Mouse (Mus musculus): ENCODE measurements at regions not wholly inside any gene's neighbourhood (a gene's known extent, or its start where the extent isn't known, plus 50 kb on each side); places are given as distances from the start of the nearest gene placed in this dataset.

DNA sequence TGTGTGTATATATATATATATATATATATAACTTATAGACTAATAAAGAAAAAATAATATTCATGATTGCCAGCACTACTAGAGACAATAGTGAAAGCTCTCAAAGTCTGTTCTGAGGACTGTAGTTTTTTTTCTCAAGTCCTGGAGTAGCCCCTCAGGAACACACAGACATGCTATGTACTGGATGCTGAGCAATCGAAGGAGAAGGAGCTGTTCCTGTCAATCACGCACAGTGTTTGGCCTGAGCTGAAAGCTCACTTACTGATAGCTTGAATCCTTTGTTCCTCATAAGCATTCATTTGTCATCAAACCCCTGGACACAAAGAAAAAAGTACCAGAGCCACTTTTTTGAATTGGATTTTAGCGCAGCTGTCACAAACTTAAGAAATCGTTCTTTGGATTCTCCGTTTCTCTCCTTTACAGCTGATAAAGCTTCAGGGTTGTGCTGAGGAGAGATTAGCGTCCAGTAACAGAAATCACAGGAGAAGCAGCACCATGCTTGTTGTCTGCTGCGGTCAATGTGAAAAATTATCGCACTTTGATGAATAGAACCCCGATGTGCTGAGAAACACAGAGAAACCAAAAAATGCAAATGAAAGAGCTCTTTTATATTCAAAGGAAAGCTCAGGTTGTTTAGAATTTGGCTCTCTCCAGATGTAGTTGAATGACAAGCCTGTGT lies 702.2 kb upstream of the Tyrp1 start:
- no peak for DNase-seq
- no peak for TF ChIP-seq CTCF (IDR thresholded peaks at IDR 0.05; ENCODE audit: borderline replicate concordance, insufficient read depth, low read depth, low read length)
- no peak for TF ChIP-seq POLR2A (IDR thresholded peaks at IDR 0.05; ENCODE audit: borderline replicate concordance, insufficient read depth, low read length)
- no peaks in the 10 kb centered on the region for H3K27me3 ChIP-seq (ENCODE audit: control insufficient read depth, insufficient read depth, low read length)
- 43% methylated on average over 9 of the region's 9 CpGs for WGBS
- no peaks in the 10 kb centered on the region for H3K4me1 ChIP-seq (ENCODE audit: control insufficient read depth, insufficient read depth, low read length)
- no peak overlapping the region for H3K27ac ChIP-seq (ENCODE audit: insufficient read depth, low read length)
- no peak overlapping the region for H3K4me3 ChIP-seq (replicated peaks; ENCODE audit: insufficient read depth, low read depth, low read length)

GRCm38 (mm10) chr4:80140261-80140660 lies 693.7 kb upstream of the Tyrp1 start:
- 30% methylated on average over 4 of the region's 4 CpGs for whole genome bisulfite sequencing
- no peak for TF ChIP-seq POLR2A (IDR thresholded peaks at IDR 0.05; ENCODE audit: borderline replicate concordance, insufficient read depth, low read length)
- no peak for TF ChIP-seq CTCF (IDR thresholded peaks at IDR 0.05; ENCODE audit: borderline replicate concordance, insufficient read depth, low read depth, low read length)
- H3K27me3 ChIP-seq (ENCODE audit: control insufficient read depth, insufficient read depth, low read length): no peaks in the 10 kb centered on the region
- H3K4me3 ChIP-seq (replicated peaks; ENCODE audit: insufficient read depth, low read depth, low read length): no peak overlapping the region
- H3K27ac ChIP-seq (ENCODE audit: insufficient read depth, low read length): no peak overlapping the region
- H3K4me1 ChIP-seq (ENCODE audit: control insufficient read depth, insufficient read depth, low read length): no peaks in the 10 kb centered on the region
- peak; percentile 15 to 65 for DNase-seq

DNA sequence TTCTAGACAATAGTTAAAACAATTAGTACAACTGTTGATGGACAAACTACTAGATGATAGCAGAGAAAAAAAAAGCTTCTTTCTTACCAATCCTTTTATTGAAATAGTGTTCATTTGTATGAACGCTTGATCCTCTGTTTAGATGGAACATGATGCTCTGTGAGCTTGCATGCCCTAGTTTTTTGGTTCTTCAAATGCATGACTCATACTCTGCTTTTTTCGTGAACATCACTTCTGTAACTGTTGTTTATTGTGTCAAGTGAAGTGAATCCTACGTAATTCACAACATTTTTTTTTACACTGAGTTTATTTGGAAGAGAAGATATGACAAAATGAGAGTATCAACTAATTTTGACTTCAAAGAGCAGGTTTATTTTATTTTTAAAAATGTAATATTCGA lies 674.1 kb upstream of the Tyrp1 start:
- Histone ChIP-seq H3K4me3 (replicated peaks; ENCODE audit: insufficient read depth, low read depth, low read length) (no peak overlapping the region), H3K27ac (ENCODE audit: insufficient read depth, low read length) (no peak overlapping the region), H3K27me3 (ENCODE audit: control insufficient read depth, insufficient read depth, low read length) (no peaks in the 10 kb centered on the region), H3K4me1 (ENCODE audit: control insufficient read depth, insufficient read depth, low read length) (no peaks in the 10 kb centered on the region)
- 82% methylated on average over 4 of the region's 4 CpGs for WGBS
- no peak for DNase-seq
- no peak for TF ChIP-seq CTCF (IDR thresholded peaks at IDR 0.05; ENCODE audit: borderline replicate concordance, insufficient read depth, low read depth, low read length)
- TF ChIP-seq POLR2A (IDR thresholded peaks at IDR 0.05; ENCODE audit: borderline replicate concordance, insufficient read depth, low read length): no peak

GRCm38 (mm10) chr4:80173229-80173628 lies 660.7 kb upstream of the Tyrp1 start:
- no peak overlapping the region for H3K27ac ChIP-seq (ENCODE audit: insufficient read depth, low read length)
- no peak for DNase-seq
- no peak for TF ChIP-seq POLR2A (IDR thresholded peaks at IDR 0.05; ENCODE audit: borderline replicate concordance, insufficient read depth, low read length)
- no peak for TF ChIP-seq CTCF (IDR thresholded peaks at IDR 0.05; ENCODE audit: borderline replicate concordance, insufficient read depth, low read depth, low read length)
- no peak overlapping the region for H3K4me3 ChIP-seq (replicated peaks; ENCODE audit: insufficient read depth, low read depth, low read length)
- H3K4me1 ChIP-seq (ENCODE audit: control insufficient read depth, insufficient read depth, low read length): no peaks in the 10 kb centered on the region
- H3K27me3 ChIP-seq (ENCODE audit: control insufficient read depth, insufficient read depth, low read length): no peaks in the 10 kb centered on the region
- 81% methylated on average over 6 of the region's 6 CpGs for WGBS

DNA sequence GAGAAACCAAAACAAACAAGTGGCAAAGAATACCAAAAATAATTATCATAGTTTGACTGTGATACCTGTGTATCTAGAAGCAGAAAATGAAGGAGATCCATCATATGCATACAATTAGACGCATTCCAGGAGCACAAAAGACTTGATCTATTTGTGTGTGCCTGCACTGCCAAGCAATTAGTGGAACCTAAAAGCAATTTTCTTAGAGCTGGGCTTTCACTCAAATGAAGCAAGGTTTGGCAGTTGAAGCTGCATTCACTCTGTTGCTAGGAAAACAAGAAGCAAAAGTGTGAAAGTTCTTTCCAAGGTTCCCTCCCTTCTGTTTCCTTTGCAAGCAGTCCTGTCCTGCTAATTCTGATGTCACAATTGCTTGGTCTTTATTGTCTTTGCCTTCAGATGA lies 631.7 kb upstream of the Tyrp1 start:
- TF ChIP-seq CTCF (IDR thresholded peaks at IDR 0.05; ENCODE audit: borderline replicate concordance, insufficient read depth, low read depth, low read length) (no peak), POLR2A (IDR thresholded peaks at IDR 0.05; ENCODE audit: borderline replicate concordance, insufficient read depth, low read length) (no peak)
- H3K27me3 ChIP-seq (ENCODE audit: control insufficient read depth, insufficient read depth, low read length): no peaks in the 10 kb centered on the region
- H3K27ac ChIP-seq (ENCODE audit: insufficient read depth, low read length): no peak overlapping the region
- no peak overlapping the region for H3K4me3 ChIP-seq (replicated peaks; ENCODE audit: insufficient read depth, low read depth, low read length)
- no peak for DNase-seq
- WGBS: 60% methylated on average over 1 of the region's 1 CpGs
- no peaks in the 10 kb centered on the region for H3K4me1 ChIP-seq (ENCODE audit: control insufficient read depth, insufficient read depth, low read length)

- peak; percentile 13 to 26 for DNase-seq
- 14% methylated on average over 6 of the region's 6 CpGs for WGBS
- H3K4me1 ChIP-seq (ENCODE audit: control insufficient read depth, insufficient read depth, low read length): no peaks in the 10 kb centered on the region
- H3K27ac ChIP-seq (ENCODE audit: insufficient read depth, low read length): no peak overlapping the region
- H3K27me3 ChIP-seq (ENCODE audit: control insufficient read depth, insufficient read depth, low read length): no peaks in the 10 kb centered on the region
- no peak overlapping the region for H3K4me3 ChIP-seq (replicated peaks; ENCODE audit: insufficient read depth, low read depth, low read length)
- TF ChIP-seq CTCF (IDR thresholded peaks at IDR 0.05; ENCODE audit: borderline replicate concordance, insufficient read depth, low read depth, low read length) (no peak), POLR2A (IDR thresholded peaks at IDR 0.05; ENCODE audit: borderline replicate concordance, insufficient read depth, low read length) (no peak)
Observed at GRCm38 (mm10) chr4:80203916-80204315, 630.0 kb upstream of the Tyrp1 start.

GRCm38 (mm10) chr4:80204374-80204773 lies 629.5 kb upstream of the Tyrp1 start:
- TF ChIP-seq CTCF (IDR thresholded peaks at IDR 0.05; ENCODE audit: borderline replicate concordance, insufficient read depth, low read depth, low read length) (no peak), POLR2A (IDR thresholded peaks at IDR 0.05; ENCODE audit: borderline replicate concordance, insufficient read depth, low read length) (no peak)
- no peak overlapping the region for H3K27ac ChIP-seq (ENCODE audit: insufficient read depth, low read length)
- DNase-seq: no peak
- 16% methylated on average over 5 of the region's 5 CpGs for WGBS
- H3K4me1 ChIP-seq (ENCODE audit: control insufficient read depth, insufficient read depth, low read length): no peaks in the 10 kb centered on the region
- no peak overlapping the region for H3K4me3 ChIP-seq (replicated peaks; ENCODE audit: insufficient read depth, low read depth, low read length)
- H3K27me3 ChIP-seq (ENCODE audit: control insufficient read depth, insufficient read depth, low read length): no peaks in the 10 kb centered on the region

Data from cerebellum, adult 2 months (tissue).